Mouse (Mus musculus) CD4-positive, CD25-positive, alpha-beta regulatory T cell, adult 9 weeks (primary cell): ENCODE measurements around the gene Psmd11. TPM values are rescaled to one million over a fixed set of nuclear protein-coding genes. Genes with fewer than 3 reads are reported as not detected.

Experiments used
- polyA plus RNA-seq: library from polyadenylated mRNA; unstranded; fragments of 100-300 nt; shearing (Covaris generic); gene quantifications from one replicate; pipeline ENCODE4 v1.2.1, GENCODE M21; 2017

Gene Psmd11
- 173 TPM for polyA plus RNA-seq

DNA sequence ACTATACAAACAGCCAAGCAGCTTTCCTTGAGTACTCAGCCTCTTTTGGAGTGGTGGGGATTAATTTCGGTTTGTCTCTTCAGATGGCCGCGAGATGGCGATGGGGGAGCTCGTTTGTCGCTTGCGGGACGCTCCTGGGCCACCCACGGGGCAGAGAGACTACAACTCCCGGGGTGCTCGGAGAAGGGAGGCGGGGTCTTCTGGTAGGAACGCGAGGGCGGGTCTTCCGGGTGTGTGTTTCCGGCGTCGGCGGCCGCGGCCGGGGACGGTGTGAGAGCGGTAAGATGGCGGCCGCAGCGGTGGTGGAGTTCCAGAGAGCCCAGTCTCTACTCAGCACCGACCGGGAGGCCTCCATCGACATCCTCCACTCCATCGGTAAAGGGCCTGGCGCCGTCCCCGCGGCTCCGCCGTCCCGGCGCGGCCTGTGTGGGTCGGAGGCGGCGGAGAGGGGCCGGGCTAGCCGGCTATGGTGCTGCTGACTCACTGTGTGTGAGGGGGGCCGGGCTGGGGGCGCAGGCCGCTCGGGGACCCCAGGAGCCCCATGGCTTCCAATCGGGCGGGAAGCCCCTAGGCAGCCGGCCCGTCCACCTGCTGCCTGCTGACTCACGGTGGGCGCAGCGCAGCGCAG lies at the start of gene Psmd11:
Gene Psmd11 (plus strand): TSS at position 235 of the 628 bp plus-strand sequence.

GRCm38 (mm10) chr11:80383019-80383625 lies 45.3 kb upstream of the Psmd11 start, which contains the start of gene Zfp207:
Zfp207 (plus strand) TSS chr11:80383279.

GRCm38 (mm10) chr11:80476222-80477189 lies 48.1 kb downstream of the Psmd11 start, which contains the start of gene Cdk5r1:
Cdk5r1 (plus strand) TSS chr11:80477023.

Other genes starting within 250 kb of the Psmd11 start
- 14.8 TPM for gene Rnf135, start 244.8 kb upstream of the Psmd11 start, polyA plus RNA-seq
- 17.8 TPM for gene Rhot1, start 219.6 kb upstream of the Psmd11 start, polyA plus RNA-seq
- gene Rhbdl3, start 127.7 kb upstream of the Psmd11 start, polyA plus RNA-seq: 0.45 TPM
- gene 5730455P16Rik, start 50.6 kb upstream of the Psmd11 start, polyA plus RNA-seq: 17.2 TPM
- 271 TPM for gene Zfp207, start 45.3 kb upstream of the Psmd11 start, polyA plus RNA-seq
- 0.47 TPM for gene Cdk5r1, start 48.4 kb downstream of the Psmd11 start, polyA plus RNA-seq